Mouse (Mus musculus) ES-Bruce4 (cell line): ENCODE results near the gene Rbms3.

Source experiments
- CTCF ChIP-seq: IDR thresholded peaks from one replicate; pipeline ENCODE4 v1.8.1; 2011; ENCODE audit warnings: low read depth, low read length
- POLR2A ChIP-seq: IDR thresholded peaks from one replicate; pipeline ENCODE4 v1.8.1; 2011; ENCODE audit warnings: low read length; ENCODE audit not compliant: insufficient read depth

GRCm38 (mm10) chr9:117153686-117154274, 475.9 kb downstream of the Rbms3 start:
- TF ChIP-seq POLR2A (no peak), CTCF (no peak)
